Mouse (Mus musculus) urinary bladder, postnatal 25 days (tissue): Measurements from ENCODE around the gene Hist1h2bg.

Experiments
- DNase-seq: peaks from one replicate; pipeline ENCODE4 v3.0.0; 2022; ENCODE audit warnings: low spot score

Gene Hist1h2bg

DNA sequence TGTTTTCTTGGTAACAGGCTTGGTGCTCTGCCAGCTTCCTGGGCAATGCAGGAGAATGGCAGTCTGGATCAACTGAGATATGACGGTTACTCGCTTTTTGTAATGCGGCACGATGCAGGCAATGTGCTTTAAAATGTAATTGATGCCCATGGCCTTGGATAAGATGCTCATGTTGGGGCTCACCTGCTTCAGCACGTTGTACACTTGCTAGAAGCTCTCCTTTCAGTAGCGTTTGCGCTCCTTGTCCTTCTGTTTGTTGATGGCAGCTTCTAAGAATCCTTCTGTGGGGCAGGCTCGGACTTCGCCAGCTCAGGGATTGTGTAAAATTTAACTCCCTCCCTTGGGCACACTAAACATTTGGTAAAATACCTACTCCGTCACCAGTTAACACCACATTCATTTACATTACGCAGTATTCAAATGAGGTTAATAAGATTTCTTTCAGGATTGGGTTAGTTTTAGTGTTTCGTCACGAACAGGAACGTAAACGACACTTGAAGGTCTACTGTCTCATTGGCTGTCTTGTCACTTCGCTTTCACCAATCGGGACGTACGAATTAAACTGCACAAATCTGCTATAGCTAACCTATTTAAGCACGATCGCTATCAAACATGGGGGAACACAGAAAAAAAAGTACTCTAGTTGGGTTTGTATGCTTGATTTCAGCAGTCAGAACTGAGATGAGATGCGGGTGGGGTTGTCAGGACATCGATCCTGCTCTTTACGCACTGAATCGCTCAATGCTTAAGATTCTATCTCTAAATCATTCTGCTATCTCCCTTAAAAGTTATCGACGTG is 49.7 kb downstream of the Hist1h2bg start, which contains the start of gene Hist1h2be:
Gene Hist1h2be (minus strand): TSS at position 392 of the 799 bp plus-strand sequence.
- DNase-seq = peak; percentile 31
